Mouse (Mus musculus) midbrain, postnatal 0 days (tissue): ENCODE measurements at regions not wholly inside any gene's neighbourhood (a gene's known extent, or its start where the extent isn't known, plus 50 kb on each side); places are given as distances from the start of the nearest gene placed in this dataset.

Experiments
- ATAC-seq: fragments of 200-750 bp; cut with Nextera tagmentation; 2 replicates; pipeline ENCODE4 v1.8.0; 2017; ENCODE audit warnings: moderate number of reproducible peaks, mild to moderate bottlenecking, moderate TSS enrichment, moderate library complexity; ENCODE audit not compliant: low FRiP score
- DNase-seq: peaks from one replicate; pipeline ENCODE4 v3.0.0-alpha.2; 2015; ENCODE audit warnings: low spot score
- H3K27ac ChIP-seq: fragments of 300-500 bp; sonication (generic); 2 replicates; pipeline ENCODE4 v1.5.1; 2014; ENCODE audit warnings: low read depth, mild to moderate bottlenecking, low read length, mixed read lengths
- H3K27me3 ChIP-seq: fragments of 300-500 bp; sonication (generic); 2 replicates; pipeline ENCODE4 v1.6.1; 2014; ENCODE audit warnings: low read length, control low read depth, mixed read lengths; ENCODE audit not compliant: insufficient read depth
- H3K36me3 ChIP-seq: fragments of 300-500 bp; sonication (generic); 2 replicates; pipeline ENCODE4 v1.6.1; 2014; ENCODE audit warnings: low read length, control low read depth, mixed read lengths; ENCODE audit not compliant: insufficient read depth
- H3K4me1 ChIP-seq: fragments of 300-500 bp; sonication (generic); 2 replicates; pipeline ENCODE4 v1.6.1; 2014; ENCODE audit warnings: mild to moderate bottlenecking, control low read depth, antibody characterized with exemption, low read length, mixed read lengths; ENCODE audit not compliant: insufficient read depth
- H3K4me2 ChIP-seq: fragments of 300-500 bp; sonication (generic); 2 replicates; pipeline ENCODE4 v1.6.1; 2014; ENCODE audit warnings: low read depth, mild to moderate bottlenecking, low read length, mixed read lengths; ENCODE audit not compliant: poor library complexity, severe bottlenecking
- H3K4me3 ChIP-seq: fragments of 300-500 bp; sonication (generic); 2 replicates; pipeline ENCODE4 v1.5.1; 2014; ENCODE audit warnings: low read depth, mild to moderate bottlenecking, low read length, moderate library complexity
- H3K9ac ChIP-seq: fragments of 300-500 bp; sonication (generic); replicated peaks from 2 replicates; pipeline ENCODE4 v1.6.1; 2014; ENCODE audit warnings: mild to moderate bottlenecking, low read length, moderate library complexity, mixed read lengths; ENCODE audit not compliant: poor library complexity, severe bottlenecking
- H3K9me3 ChIP-seq: fragments of 300-500 bp; sonication (generic); 2 replicates; pipeline ENCODE4 v1.6.1; 2016; ENCODE audit warnings: low read length, control low read depth
- CTCF ChIP-seq: IDR thresholded peaks from 2 replicates; pipeline ENCODE4 v1.5.1; 2016; ENCODE audit warnings: antibody characterized with exemption, mild to moderate bottlenecking
- WGBS: fragments of 180-500 bp; shearing (Covaris S2); extraction: QIAGEN DNeasy Blood & Tissue Kit; methylation state at CpG from one replicate; pipeline ENCODE4 v1.1.7; 2014; 5-methylcytosine and 5-hydroxymethylcytosine counted together

- H3K27ac ChIP-seq = no peak overlapping the region
- no peak overlapping the region for H3K9ac ChIP-seq
- no peak for ATAC-seq
- no peaks in the 10 kb centered on the region for H3K9me3 ChIP-seq
- no peak overlapping the region for H3K4me3 ChIP-seq
- no peaks in the 10 kb centered on the region; the same call in 1 of the 2 replicates for H3K27me3 ChIP-seq
- WGBS = 93% methylated on average over 1 of the region's 1 CpGs
- no peaks in the 10 kb centered on the region for H3K4me1 ChIP-seq
- TF ChIP-seq CTCF = no peak
- no peak for DNase-seq
- H3K4me2 ChIP-seq = no peak overlapping the region
- H3K36me3 ChIP-seq = no peaks in the 10 kb centered on the region
Observed at GRCm38 (mm10) chr11:6785471-6785870, 52.0 kb downstream of the Gm11983 start.

- Histone ChIP-seq H3K9ac (no peak overlapping the region), H3K36me3 (no peaks in the 10 kb centered on the region), H3K27me3 (no peaks in the 10 kb centered on the region; the same call in 1 of the 2 replicates), H3K4me2 (no peak overlapping the region), H3K4me3 (no peak overlapping the region), H3K27ac (no peak overlapping the region), H3K9me3 (no peaks in the 10 kb centered on the region), H3K4me1 (no peaks in the 10 kb centered on the region)
- 92% methylated on average over 14 of the region's 14 CpGs for WGBS
- ATAC-seq (no peak), DNase-seq (no peak)
- no peak for TF ChIP-seq CTCF
Observed at GRCm38 (mm10) chr11:6782826-6783225, 54.6 kb downstream of the Gm11983 start.

- H3K27ac ChIP-seq = no peak overlapping the region
- H3K4me2 ChIP-seq = no peak overlapping the region
- H3K9me3 ChIP-seq = no peaks in the 10 kb centered on the region
- 89% methylated on average over 5 of the region's 5 CpGs for WGBS
- H3K4me3 ChIP-seq = no peak overlapping the region
- H3K9ac ChIP-seq = no peak overlapping the region
- no peaks in the 10 kb centered on the region for H3K4me1 ChIP-seq
- no peak for ATAC-seq
- TF ChIP-seq CTCF = no peak
- H3K27me3 ChIP-seq = no peaks in the 10 kb centered on the region; the same call in 1 of the 2 replicates
- no peaks in the 10 kb centered on the region for H3K36me3 ChIP-seq
- DNase-seq = no peak
Observed at GRCm38 (mm10) chr11:6779752-6780151, 57.7 kb downstream of the Gm11983 start.

GRCm38 (mm10) chr11:6778596-6779360 is 58.7 kb downstream of the Gm11983 start:
- no peak for ATAC-seq
- Histone ChIP-seq H3K4me2 (no peak overlapping the region), H3K9ac (no peak overlapping the region), H3K4me1 (no peaks in the 10 kb centered on the region), H3K9me3 (no peaks in the 10 kb centered on the region), H3K27ac (no peak overlapping the region), H3K27me3 (no peaks in the 10 kb centered on the region), H3K36me3 (no peaks in the 10 kb centered on the region), H3K4me3 (no peak overlapping the region)
- no peak for TF ChIP-seq CTCF
- 24% methylated on average over 10 of the region's 10 CpGs for WGBS
- DNase-seq = no peak

GRCm38 (mm10) chr11:6777566-6777965 is 59.9 kb downstream of the Gm11983 start:
- Histone ChIP-seq H3K9me3 (no peaks in the 10 kb centered on the region), H3K4me3 (no peak overlapping the region), H3K27me3 (no peaks in the 10 kb centered on the region), H3K4me2 (no peak overlapping the region), H3K4me1 (no peaks in the 10 kb centered on the region), H3K27ac (no peak overlapping the region), H3K9ac (no peak overlapping the region), H3K36me3 (no peaks in the 10 kb centered on the region)
- TF ChIP-seq CTCF = no peak
- no peak for ATAC-seq
- 100% methylated on average over 1 of the region's 1 CpGs for WGBS
- DNase-seq = no peak

GRCm38 (mm10) chr11:6774656-6775055 is 62.8 kb downstream of the Gm11983 start:
- ATAC-seq = no peak
- Histone ChIP-seq H3K4me2 (no peak overlapping the region), H3K27ac (no peak overlapping the region), H3K36me3 (no peaks in the 10 kb centered on the region), H3K27me3 (no peaks in the 10 kb centered on the region), H3K4me3 (no peak overlapping the region), H3K9ac (no peak overlapping the region), H3K9me3 (no peaks in the 10 kb centered on the region), H3K4me1 (no peaks in the 10 kb centered on the region)
- 63% methylated on average over 4 of the region's 4 CpGs for WGBS
- no peak for TF ChIP-seq CTCF
- DNase-seq = no peak
